Mouse (Mus musculus): ENCODE measurements at regions not wholly inside any gene's neighbourhood (a gene's known extent, or its start where the extent isn't known, plus 50 kb on each side); places are given as distances from the start of the nearest gene placed in this dataset.
A peak's percentile ranks its signal among the peaks of the same experiment; 100 is the strongest.

DNA sequence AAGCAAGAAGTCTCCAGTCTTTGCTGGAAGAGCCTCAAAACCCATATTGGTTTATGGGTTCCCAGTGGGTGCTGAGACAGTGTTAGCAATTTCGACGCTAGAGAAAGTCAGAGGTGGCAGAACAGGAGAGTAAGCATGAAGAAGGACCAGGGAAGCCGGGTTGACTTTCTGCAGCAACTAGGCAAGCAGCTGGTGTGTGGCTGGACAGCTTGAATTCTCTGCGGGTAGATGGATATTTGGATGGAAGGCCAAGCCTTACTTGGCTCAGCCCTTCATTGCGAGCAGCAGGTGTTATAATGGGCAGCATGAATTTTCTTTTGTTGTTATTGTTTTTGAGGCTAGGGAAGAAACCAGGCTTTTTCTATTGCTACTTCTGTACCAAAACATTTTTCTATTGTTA lies 362.7 kb upstream of the Satb1 start:
- no peak for DNase-seq (ENCODE audit: low spot score)

DNA sequence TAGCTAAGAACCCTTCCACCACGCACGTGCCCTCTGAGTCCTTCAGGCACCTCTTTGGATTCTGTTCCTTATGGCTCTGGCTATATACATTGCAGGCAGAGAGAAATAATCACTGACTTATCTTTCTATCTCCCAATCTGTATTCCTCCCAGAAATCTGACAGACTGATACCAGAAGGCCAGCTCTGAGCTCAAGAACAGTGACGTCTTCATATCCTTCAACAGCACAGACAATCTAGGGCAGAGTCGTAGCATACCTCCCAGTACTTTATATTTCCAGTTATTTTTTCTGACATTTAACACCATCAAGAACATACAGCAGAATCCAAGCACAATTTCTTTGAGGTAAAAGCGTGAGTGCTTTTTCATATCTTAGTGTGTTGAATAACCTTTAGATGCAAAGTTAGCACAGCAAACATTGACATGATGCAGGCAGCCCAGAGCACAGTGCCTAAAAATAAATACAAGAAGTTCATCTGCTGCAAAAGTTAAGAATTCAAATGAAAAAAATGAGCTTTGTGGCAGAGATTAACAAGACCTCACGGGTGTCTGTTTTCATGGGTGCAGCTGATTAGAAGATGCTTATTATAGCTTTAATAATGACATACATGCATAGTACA lies 358.1 kb upstream of the Satb1 start:
- DNase-seq (ENCODE audit: low spot score), result no peak

DNA sequence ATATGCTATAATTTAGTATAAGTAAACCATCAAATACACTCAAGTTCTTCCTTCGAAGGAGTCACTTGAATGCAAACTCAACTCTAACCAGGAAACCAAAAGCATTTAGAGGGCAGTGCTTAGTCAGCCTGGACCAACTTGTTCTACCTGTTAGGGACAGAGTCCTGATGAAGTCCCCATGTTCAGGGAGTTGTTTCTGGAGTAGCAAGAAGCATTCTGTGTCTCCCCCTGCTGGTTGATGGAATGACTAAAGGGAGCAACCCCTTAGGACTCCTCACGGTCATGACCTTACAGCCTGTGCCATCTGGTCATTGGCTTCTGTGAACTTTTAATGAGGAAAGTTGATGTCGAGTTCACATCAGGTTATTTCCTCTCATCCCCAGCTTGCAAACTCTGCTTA lies 349.6 kb upstream of the Satb1 start:
- peak; percentile 54 for DNase-seq (ENCODE audit: low spot score)

DNA sequence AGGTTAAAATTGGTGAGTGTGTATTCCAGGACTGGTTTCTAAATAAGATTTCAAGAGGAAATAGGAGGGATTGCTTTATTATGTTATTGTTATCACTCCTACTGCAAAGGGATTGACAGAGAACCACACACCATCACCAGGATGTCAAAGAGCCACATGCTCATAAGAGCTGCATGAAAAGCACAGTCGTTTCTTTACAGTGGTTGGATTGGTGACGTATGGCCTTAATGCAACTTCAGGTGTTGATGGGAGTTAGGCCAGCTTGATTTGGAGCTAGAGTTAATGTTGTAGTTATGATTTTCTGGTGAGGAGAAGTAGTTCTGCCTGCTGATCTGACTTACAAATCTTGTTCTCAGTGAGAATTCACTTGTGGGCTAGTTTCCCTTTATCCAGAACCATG lies 344.9 kb upstream of the Satb1 start:
- DNase-seq (ENCODE audit: low spot score), result no peak

DNA sequence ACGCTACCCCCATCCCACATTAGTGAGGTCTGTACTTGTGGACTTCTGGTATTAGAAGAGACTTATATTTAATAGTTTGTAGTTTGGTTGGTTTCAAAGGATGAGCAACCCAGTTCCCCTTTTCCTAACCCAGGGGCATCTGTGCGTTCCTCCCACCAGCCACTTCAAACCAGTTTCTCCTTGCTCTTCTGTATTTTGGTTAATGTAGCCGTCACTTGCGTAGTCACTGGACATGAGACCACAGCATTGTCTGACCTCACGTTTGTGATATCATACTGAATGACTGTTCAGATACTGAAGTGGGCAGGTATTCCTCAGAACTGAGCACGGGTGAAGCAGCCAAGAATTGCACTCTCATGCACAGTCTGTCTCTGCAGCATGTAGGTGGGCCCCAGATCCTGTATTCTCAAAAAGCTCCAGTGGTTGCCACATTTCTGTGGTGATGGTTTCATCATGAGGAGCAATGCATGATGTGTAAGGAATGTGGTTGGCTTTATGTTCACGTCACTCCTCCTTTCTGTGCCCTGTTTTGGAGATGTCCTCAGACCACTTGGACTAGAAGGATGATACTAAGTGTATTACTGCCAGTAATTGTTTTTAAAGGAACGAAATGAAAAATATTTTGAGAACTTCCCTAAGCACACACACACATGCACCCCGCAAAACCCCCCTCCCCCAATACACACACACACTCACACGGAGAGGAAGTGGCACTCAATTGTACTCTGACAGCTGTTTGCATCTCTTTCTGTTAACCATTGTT lies 335.2 kb upstream of the Satb1 start:
- DNase-seq (ENCODE audit: low spot score), result no peak

GRCm38 (mm10) chr17:52167658-52168057 lies 334.6 kb upstream of the Satb1 start:
- no peak for DNase-seq (ENCODE audit: low spot score)

DNA sequence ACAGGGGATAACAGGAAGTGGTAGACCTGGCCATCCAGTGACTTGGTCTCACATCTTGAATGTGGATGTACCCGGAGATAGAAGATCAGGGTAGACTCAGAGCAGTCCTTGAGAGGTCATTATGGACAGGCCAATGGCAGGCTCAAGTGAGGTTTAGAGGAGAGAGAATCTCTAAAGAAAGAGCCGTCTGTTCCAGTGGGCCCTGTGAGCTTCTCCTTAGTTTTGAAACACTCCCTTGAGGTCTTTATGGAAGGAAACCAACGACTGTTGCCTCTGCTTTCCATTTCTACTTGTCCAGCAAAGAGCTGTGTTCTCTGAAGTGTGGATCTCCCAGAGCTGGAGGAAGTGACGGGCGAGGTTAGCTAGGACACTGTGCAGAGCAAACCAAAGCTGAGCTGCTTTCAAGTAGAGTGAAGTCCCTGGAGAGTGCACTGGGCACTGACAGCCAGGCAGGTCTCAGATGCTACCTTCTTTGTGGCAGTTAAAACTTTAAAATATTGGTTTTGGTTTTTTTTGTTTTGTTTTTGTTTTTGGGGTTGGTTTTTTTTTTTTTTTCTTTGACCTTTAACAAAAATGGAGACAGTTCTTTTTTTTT lies 332.9 kb upstream of the Satb1 start:
- DNase-seq (ENCODE audit: low spot score), result no peak

GRCm38 (mm10) chr17:52162559-52163397 lies 329.7 kb upstream of the Satb1 start:
- no peak for DNase-seq (ENCODE audit: low spot score)

- no peak for DNase-seq (ENCODE audit: low spot score)
Observed at GRCm38 (mm10) chr17:52150496-52150895, 317.4 kb upstream of the Satb1 start.

DNA sequence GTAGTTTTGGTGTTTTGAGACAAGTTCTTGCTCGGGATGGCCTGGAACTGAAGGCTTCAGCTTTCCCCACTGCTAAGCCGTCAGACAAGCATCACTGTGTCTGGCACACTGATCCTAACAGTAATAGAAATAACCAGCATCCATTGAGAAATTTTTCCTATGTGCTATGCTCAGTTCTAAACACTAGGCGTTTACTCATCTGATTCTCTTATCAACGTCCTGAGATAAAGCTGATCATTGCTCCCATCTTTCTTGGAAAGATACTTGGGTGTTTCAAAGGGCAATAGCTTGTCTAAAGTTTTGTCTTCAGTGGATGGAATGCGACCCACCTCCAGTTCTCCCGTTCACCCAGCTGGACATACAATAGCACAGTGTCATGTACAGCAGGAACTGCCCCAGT lies 316.7 kb upstream of the Satb1 start:
- DNase-seq (ENCODE audit: low spot score), result no peak

GRCm38 (mm10) chr17:52149068-52149467 lies 316.0 kb upstream of the Satb1 start:
- no peak for DNase-seq (ENCODE audit: low spot score)

DNA sequence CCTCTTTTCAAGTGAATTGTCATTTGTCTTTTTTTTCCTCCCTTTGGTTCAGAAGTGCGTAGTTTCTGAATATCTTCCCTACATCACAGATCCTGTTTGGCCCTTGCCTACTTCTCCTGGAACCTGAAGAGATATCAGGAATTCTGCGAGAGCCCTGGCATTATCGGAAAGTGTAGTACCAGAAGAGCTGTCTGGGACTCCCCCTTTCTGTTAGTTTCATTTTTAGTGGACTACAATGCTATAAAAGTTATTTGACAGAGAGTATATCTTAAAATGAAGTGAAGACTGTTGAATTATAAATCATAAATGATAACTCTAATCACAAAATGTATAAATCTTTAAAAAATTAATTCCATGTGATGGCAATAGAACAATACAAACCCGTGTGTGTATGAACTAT lies 270.8 kb upstream of the Satb1 start:
- DNase-seq (ENCODE audit: low spot score), result no peak

GRCm38 (mm10) chr17:52085834-52086233 lies 252.7 kb upstream of the Satb1 start:
- no peak for DNase-seq (ENCODE audit: low spot score)

GRCm38 (mm10) chr17:52084455-52084854 lies 251.4 kb upstream of the Satb1 start:
- no peak for DNase-seq (ENCODE audit: low spot score)

DNA sequence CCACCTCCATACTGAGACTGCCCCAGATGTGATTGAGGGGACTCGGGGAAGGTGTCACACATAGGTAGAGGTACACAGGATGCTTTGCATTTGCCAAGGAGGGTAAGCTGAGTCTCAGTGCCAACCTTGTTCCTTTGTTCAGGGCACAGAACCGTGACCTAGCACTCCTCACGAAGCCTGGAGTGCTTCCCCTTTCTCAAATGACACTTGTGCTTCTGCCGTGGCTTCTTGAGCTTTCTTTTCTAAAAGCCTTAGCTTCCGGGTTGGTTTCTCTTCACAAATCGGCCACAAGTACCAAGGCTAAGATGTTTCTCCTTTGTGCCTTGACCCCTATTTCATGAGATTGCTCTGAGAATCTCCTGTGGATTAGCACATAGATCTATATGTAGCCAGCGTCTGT lies 246.2 kb upstream of the Satb1 start:
- DNase-seq (ENCODE audit: low spot score), result no peak

DNA sequence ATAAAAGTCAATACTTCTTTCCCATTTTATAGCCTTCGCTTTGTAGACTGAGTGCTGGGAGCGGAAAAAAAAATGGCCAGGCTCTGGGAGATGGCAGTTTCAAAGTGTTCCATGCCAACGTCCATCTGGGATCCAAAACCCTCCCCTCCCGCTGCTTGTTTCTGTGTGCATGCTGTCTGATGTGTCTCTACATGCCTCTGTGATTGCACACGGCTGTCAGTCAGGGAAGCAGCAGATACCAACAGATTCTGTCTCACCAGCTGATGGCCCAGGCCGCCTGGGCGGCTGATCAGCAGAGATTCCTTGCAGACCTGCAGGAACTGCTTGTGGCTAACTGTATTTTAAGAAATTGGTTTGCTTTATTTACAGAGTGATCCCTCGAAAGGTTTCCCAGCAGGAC lies 245.4 kb upstream of the Satb1 start:
- no peak for DNase-seq (ENCODE audit: low spot score)

- no peak for DNase-seq (ENCODE audit: low spot score)
Observed at GRCm38 (mm10) chr17:52077951-52078350, 244.9 kb upstream of the Satb1 start.

DNA sequence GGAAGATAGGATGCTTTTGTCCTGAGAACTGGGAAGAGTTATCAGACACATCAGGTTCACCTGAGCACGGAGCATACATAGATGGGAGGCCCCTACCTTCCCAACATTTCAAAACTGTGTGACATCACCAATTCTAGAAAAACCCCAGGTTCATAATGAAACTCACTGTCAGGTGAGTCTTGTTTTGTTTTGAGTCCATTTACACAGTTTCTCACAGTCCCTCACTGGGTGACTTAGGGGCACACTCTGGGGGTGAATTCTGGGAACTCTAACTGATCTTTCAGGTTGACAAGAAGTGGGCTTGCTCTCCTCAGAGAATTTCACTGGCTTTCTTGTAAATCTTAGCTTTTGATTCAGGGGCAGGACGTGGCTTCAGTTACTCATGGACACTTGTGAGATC lies 243.7 kb upstream of the Satb1 start:
- DNase-seq (ENCODE audit: low spot score), result no peak

GRCm38 (mm10) chr17:52067721-52068120 lies 234.6 kb upstream of the Satb1 start:
- no peak for DNase-seq (ENCODE audit: low spot score)

DNA sequence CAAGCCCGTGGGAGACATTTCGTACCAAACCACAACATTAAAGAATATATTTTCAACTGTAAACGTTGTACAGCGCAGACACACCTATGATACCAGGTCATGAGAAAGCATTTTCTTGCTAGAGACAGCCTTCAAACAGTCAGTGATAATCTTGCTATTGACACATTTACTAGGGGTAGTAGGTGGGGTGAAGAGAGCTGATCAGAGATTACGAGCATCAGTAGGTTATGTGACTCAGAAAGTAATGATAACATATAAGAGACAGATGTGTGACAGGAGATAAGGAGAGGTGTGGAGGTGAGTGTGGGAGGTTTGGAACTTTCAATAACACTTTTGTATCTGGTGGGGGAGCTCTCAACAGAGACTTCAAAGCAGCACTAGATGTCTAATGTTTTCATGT lies 231.5 kb upstream of the Satb1 start:
- DNase-seq (ENCODE audit: low spot score), result no peak

DNA sequence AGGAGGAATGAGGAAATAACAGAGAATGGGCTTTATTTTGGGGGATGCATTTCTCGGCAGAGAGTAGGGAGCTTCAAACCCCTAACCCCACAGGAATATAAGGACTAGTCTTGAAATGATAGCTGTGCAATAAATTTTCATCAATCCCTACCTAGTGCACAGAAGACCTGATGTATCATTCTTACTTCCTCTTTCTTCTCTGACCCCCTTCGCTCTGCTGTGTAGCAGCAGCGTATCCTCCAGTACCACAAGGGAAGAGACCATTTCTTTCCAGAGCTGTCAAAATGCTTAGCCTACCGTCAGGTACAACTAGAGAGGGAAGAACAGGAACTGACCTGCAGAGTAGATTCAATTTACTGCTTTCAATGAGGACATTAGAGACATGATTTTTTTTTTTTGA lies 230.0 kb upstream of the Satb1 start:
- no peak for DNase-seq (ENCODE audit: low spot score)

DNA sequence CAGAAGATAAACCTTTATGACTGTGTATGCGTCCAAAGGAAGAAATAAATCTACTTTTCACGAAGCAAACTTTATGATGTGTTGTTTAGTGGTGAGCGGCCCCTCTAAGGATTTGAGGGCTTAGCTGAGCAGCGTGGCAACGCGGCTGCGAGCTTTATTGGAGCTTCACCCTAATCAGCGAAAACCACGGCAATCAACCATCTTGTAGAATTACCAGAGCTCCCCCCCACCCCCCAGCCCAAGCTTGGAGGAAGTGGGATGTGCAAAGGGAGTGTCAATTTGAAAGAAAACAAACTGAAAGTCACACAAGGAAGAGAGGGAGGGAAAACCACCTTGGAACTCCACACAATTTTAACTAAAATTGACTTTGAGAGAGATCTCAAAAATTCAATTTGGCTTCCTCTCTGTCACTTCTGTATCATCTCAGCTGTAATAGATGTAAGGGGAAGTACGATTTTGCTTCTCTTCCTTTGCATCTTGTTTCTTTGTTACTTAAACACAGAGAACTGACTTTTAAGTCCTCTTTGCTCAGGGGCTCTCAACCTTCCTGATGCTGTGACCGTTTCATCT lies 229.1 kb upstream of the Satb1 start:
- no peak for DNase-seq (ENCODE audit: low spot score)

All from urinary bladder, postnatal 25 days (tissue).